Mouse (Mus musculus) cerebellum, adult 9-10 months (tissue): Measurements from ENCODE around the gene Hpgd.

Source experiments
- DNase-seq: peaks from one replicate; pipeline ENCODE4 v3.0.0; 2022

Hpgd gene

GRCm38 (mm10) chr8:56328130-56328542 is 33.8 kb downstream of the Hpgd start:
- no peak for DNase-seq

GRCm38 (mm10) chr8:56335390-56336000 is 41.1 kb downstream of the Hpgd start:
- no peak for DNase-seq

- DNase-seq = no peak
Measured at GRCm38 (mm10) chr8:56336771-56337170, 42.4 kb downstream of the Hpgd start.

- DNase-seq = no peak
Measured at GRCm38 (mm10) chr8:56343505-56343904, 49.1 kb downstream of the Hpgd start.

- DNase-seq = no peak
Measured at GRCm38 (mm10) chr8:56343940-56344339, 49.6 kb downstream of the Hpgd start.

GRCm38 (mm10) chr8:56344359-56344758 is 50.0 kb downstream of the Hpgd start:
- no peak for DNase-seq

- DNase-seq = no peak
Measured at GRCm38 (mm10) chr8:56345641-56346420, 51.4 kb downstream of the Hpgd start.

GRCm38 (mm10) chr8:56363180-56363579 is 68.8 kb downstream of the Hpgd start:
- DNase-seq = no peak
